Mouse (Mus musculus): ENCODE data around the gene Mas1. TPM values are rescaled to one million over a fixed set of nuclear protein-coding genes. Genes with fewer than 3 reads are reported as not detected.
"Not testable (repeated sequence)": the region's sequence is repeated elsewhere in the genome, so short reads cannot be mapped to it uniquely, and the experiment has no call there.

The Mas1 gene
- polyA plus RNA-seq, 1 experiment from 2014 or later = 0.81 TPM

DNA sequence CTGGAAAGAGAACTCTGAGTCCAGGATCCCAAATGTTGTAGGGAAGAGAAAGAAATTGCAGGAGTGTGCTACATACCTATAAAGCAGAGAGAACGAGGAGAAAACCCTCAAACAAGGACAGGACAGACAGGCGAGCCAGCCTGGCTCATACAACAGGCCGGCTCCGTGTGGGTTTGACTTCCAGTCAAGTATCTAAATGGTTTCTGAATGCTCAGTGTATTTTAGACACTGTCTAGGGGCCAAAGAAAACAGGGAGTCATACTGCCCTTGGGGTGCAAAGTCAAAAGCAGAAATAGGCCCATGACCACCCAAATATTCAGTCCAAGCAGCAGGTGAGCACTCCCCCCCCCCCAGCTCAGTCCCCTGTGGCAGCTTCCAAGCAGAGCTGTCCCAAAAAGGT is 37.9 kb upstream of the Mas1 start:
- Histone ChIP-seq H3K4me1 (ENCODE audit: control insufficient read depth, insufficient read depth, low read length) (no peaks in the 10 kb centered on the region), H3K27ac (replicated peaks; ENCODE audit: low read depth, low read length) (no peak overlapping the region), H3K27me3 (ENCODE audit: control insufficient read depth, insufficient read depth, low read length) (no peaks in the 10 kb centered on the region), H3K36me3 (ENCODE audit: control insufficient read depth, insufficient read depth, low read length) (peaks cover 9% of the 10 kb centered on the region; the same call in 1 of the 2 replicates), H3K4me3 (ENCODE audit: low read depth, low read length) (no peak overlapping the region), H3K4me2 (ENCODE audit: low read depth, severe bottlenecking) (no peak overlapping the region), H3K9ac (ENCODE audit: low read length) (no peak overlapping the region), H3K9me3 (ENCODE audit: control insufficient read depth, low read length) (no peaks in the 10 kb centered on the region)
- ATAC-seq (ENCODE audit: insufficient number of reproducible peaks, low FRiP score, low TSS enrichment, low read depth) = no peak
- 80% methylated on average over 4 of the region's 4 CpGs for WGBS
- no peak for DNase-seq (ENCODE audit: low spot score)

- no peak for DNase-seq (ENCODE audit: low spot score)
- no peaks in the 10 kb centered on the region for H3K9me3 ChIP-seq (ENCODE audit: control insufficient read depth, low read length)
- no peak overlapping the region for H3K4me3 ChIP-seq (ENCODE audit: low read depth, low read length)
- H3K27ac ChIP-seq (replicated peaks; ENCODE audit: low read depth, low read length) = no peak overlapping the region
- WGBS = 70% methylated on average over 1 of the region's 1 CpGs
- no peak overlapping the region for H3K4me2 ChIP-seq (ENCODE audit: low read depth, severe bottlenecking)
- peaks cover 6% of the 10 kb centered on the region; the same call in 1 of the 2 replicates for H3K36me3 ChIP-seq (ENCODE audit: control insufficient read depth, insufficient read depth, low read length)
- no peaks in the 10 kb centered on the region for H3K27me3 ChIP-seq (ENCODE audit: control insufficient read depth, insufficient read depth, low read length)
- no peaks in the 10 kb centered on the region for H3K4me1 ChIP-seq (ENCODE audit: control insufficient read depth, insufficient read depth, low read length)
- no peak for ATAC-seq (ENCODE audit: insufficient number of reproducible peaks, low FRiP score, low TSS enrichment, low read depth)
- H3K9ac ChIP-seq (ENCODE audit: low read length) = no peak overlapping the region
Measured at GRCm38 (mm10) chr17:12904349-12904748, 36.4 kb upstream of the Mas1 start.

DNA sequence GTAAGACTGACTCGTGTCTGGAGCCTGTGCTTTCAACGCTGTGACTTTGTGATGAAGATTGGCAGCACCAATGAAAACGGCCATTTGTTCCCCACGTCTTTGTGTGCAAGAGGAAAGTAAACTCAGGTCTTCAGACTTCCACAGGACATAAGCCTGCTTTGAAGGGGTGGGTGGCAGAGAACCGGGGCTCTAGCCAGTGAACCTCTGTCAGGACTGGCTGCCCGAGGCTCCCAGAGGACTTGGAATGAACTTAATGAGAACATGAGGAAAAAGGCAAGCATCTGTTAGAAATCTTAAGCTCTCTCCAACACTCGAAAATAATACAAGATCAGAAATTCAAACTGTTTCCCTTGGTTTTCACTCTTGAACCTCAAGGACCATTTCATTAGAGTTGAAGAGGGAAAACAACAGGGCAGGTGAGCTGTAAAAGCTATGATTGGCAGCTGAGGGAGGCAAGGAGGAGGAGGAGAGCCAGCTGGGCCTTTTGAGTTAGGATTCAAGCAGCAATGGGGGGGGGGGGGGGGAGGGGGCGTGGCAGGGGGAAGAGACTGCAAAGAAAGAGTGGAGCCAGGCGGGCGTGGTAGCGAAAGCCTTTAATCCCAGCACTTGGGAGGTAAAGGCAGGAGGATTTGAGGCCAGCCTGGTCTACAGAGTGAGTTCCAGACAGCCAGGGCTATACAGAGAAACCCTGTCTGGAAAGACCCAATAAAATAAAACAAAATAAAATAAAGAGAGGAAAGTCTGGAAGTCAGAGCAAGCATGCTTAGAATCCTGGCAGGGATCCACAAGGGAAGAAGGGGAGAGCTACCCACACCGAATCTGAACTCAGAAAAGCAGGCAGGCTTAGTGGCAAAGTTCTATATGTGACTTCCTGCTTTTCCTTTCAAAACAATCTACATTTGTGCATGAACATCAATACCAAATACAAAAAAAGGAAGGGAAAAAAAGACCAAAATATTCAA is 35.7 kb upstream of the Mas1 start:
- no peak for DNase-seq (ENCODE audit: low spot score)
- Histone ChIP-seq H3K9me3 (ENCODE audit: control insufficient read depth, low read length) (no peaks in the 10 kb centered on the region), H3K4me2 (ENCODE audit: low read depth, severe bottlenecking) (no peak overlapping the region), H3K27me3 (ENCODE audit: control insufficient read depth, insufficient read depth, low read length) (no peaks in the 10 kb centered on the region), H3K9ac (ENCODE audit: low read length) (no peak overlapping the region), H3K4me3 (ENCODE audit: low read depth, low read length) (no peak overlapping the region), H3K36me3 (ENCODE audit: control insufficient read depth, insufficient read depth, low read length) (peaks cover 6% of the 10 kb centered on the region; the same call in 1 of the 2 replicates), H3K4me1 (ENCODE audit: control insufficient read depth, insufficient read depth, low read length) (no peaks in the 10 kb centered on the region), H3K27ac (replicated peaks; ENCODE audit: low read depth, low read length) (no peak overlapping the region)
- WGBS = 49% methylated on average over 11 of the region's 12 CpGs
- ATAC-seq (ENCODE audit: insufficient number of reproducible peaks, low FRiP score, low TSS enrichment, low read depth) = peak; percentile 44; the same call in 1 of the 2 replicates

GRCm38 (mm10) chr17:12902291-12902690 is 34.3 kb upstream of the Mas1 start:
- Histone ChIP-seq H3K9me3 (ENCODE audit: control insufficient read depth, low read length) (no peaks in the 10 kb centered on the region), H3K4me3 (ENCODE audit: low read depth, low read length) (no peak overlapping the region), H3K4me2 (ENCODE audit: low read depth, severe bottlenecking) (no peak overlapping the region), H3K27me3 (ENCODE audit: control insufficient read depth, insufficient read depth, low read length) (no peaks in the 10 kb centered on the region), H3K36me3 (ENCODE audit: control insufficient read depth, insufficient read depth, low read length) (peaks cover 6% of the 10 kb centered on the region; the same call in 1 of the 2 replicates), H3K9ac (ENCODE audit: low read length) (no peak overlapping the region), H3K27ac (replicated peaks; ENCODE audit: low read depth, low read length) (no peak overlapping the region), H3K4me1 (ENCODE audit: control insufficient read depth, insufficient read depth, low read length) (no peaks in the 10 kb centered on the region)
- WGBS = 97% methylated on average over 6 of the region's 6 CpGs
- ATAC-seq (ENCODE audit: insufficient number of reproducible peaks, low FRiP score, low TSS enrichment, low read depth) = no peak
- DNase-seq (ENCODE audit: low spot score) = no peak

DNA sequence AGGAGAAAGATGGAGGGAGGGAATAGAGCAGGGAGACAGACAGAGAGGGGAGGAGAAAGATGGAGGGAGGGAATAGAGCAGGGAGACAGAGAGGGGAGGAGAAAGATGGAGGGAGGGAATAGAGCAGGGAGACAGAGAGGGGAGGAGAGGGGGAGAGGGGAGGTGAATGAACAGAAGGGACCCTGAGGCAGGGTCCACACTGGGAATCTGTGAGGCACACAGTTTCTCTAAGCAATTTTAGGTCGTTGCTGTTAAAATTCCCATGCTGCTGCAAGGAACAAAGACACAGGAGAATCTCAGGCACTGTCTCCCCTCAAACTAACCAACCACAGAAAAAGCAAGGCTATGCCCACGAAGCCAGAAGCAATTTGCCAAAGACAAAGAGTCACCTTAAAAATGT is 30.7 kb upstream of the Mas1 start:
- not testable (repeated sequence) for DNase-seq (ENCODE audit: low spot score); H3K4me2 ChIP-seq (ENCODE audit: low read depth, severe bottlenecking); H3K27ac ChIP-seq (replicated peaks; ENCODE audit: low read depth, low read length); H3K27me3 ChIP-seq (ENCODE audit: control insufficient read depth, insufficient read depth, low read length); ATAC-seq (ENCODE audit: insufficient number of reproducible peaks, low FRiP score, low TSS enrichment, low read depth); H3K4me3 ChIP-seq (ENCODE audit: low read depth, low read length); H3K9me3 ChIP-seq (ENCODE audit: control insufficient read depth, low read length); H3K9ac ChIP-seq (ENCODE audit: low read length); H3K36me3 ChIP-seq (ENCODE audit: control insufficient read depth, insufficient read depth, low read length); H3K4me1 ChIP-seq (ENCODE audit: control insufficient read depth, insufficient read depth, low read length)
- 48% methylated on average over 2 of the region's 2 CpGs for WGBS

DNA sequence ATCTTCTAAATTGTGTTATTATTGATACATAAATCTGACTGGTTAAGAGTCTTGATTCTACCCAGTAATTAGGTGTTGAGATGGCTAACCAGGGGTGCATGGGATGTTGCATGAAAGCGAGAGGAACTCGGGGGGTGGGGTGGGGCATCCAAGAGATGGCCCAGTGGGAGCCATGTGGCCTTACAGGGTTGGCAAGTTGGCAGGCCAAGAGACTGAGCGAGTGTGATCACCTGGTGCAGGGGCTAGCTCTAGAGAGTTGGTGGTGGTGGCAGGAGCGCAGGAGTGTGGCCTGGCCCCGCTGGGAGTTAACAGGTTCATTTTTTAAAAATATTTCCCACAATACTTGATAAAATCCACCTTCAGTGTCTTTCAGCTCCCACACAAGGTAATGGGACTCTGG is 29.7 kb upstream of the Mas1 start:
- Histone ChIP-seq H3K27me3 (ENCODE audit: control insufficient read depth, insufficient read depth, low read length) (no peaks in the 10 kb centered on the region), H3K27ac (replicated peaks; ENCODE audit: low read depth, low read length) (no peak overlapping the region), H3K4me1 (ENCODE audit: control insufficient read depth, insufficient read depth, low read length) (no peaks in the 10 kb centered on the region), H3K4me3 (ENCODE audit: low read depth, low read length) (no peak overlapping the region), H3K36me3 (ENCODE audit: control insufficient read depth, insufficient read depth, low read length) (peaks cover 4% of the 10 kb centered on the region; the same call in 1 of the 2 replicates), H3K9me3 (ENCODE audit: control insufficient read depth, low read length) (no peaks in the 10 kb centered on the region), H3K9ac (ENCODE audit: low read length) (no peak overlapping the region), H3K4me2 (ENCODE audit: low read depth, severe bottlenecking) (no peak overlapping the region)
- no peak for ATAC-seq (ENCODE audit: insufficient number of reproducible peaks, low FRiP score, low TSS enrichment, low read depth)
- DNase-seq (ENCODE audit: low spot score) = no peak
- WGBS = 89% methylated on average over 5 of the region's 5 CpGs

GRCm38 (mm10) chr17:12892033-12892432 is 24.1 kb upstream of the Mas1 start:
- Histone ChIP-seq H3K36me3 (ENCODE audit: control insufficient read depth, insufficient read depth, low read length) (no peaks in the 10 kb centered on the region), H3K9me3 (ENCODE audit: control insufficient read depth, low read length) (no peaks in the 10 kb centered on the region), H3K9ac (ENCODE audit: low read length) (no peak overlapping the region), H3K27me3 (ENCODE audit: control insufficient read depth, insufficient read depth, low read length) (no peaks in the 10 kb centered on the region), H3K4me3 (ENCODE audit: low read depth, low read length) (no peak overlapping the region), H3K4me1 (ENCODE audit: control insufficient read depth, insufficient read depth, low read length) (no peaks in the 10 kb centered on the region), H3K4me2 (ENCODE audit: low read depth, severe bottlenecking) (no peak overlapping the region), H3K27ac (replicated peaks; ENCODE audit: low read depth, low read length) (no peak overlapping the region)
- ATAC-seq (ENCODE audit: insufficient number of reproducible peaks, low FRiP score, low TSS enrichment, low read depth) = no peak
- DNase-seq (ENCODE audit: low spot score) = no peak
- WGBS = 89% methylated on average over 9 of the region's 9 CpGs

DNA sequence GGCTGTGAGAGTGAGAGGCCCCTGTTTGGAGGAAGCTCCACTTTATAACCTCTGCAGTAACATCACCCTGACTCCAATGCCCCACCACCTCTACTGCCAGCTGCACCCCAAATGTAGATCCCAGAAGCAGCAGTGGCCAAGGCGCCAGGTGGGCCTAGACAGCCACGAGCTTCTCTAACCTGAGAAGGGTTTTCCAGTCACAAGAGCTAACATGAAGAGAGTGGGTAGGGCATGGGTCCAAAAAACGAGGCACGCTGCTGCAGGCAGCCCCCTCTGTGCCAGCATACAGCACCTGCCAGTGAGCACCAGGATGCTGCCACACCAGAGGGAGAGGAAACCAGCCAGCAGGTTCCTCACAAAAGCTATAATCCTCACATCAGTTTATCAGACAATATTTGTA is 23.1 kb upstream of the Mas1 start:
- Histone ChIP-seq H3K9ac (ENCODE audit: low read length) (no peak overlapping the region), H3K4me2 (ENCODE audit: low read depth, severe bottlenecking) (no peak overlapping the region), H3K9me3 (ENCODE audit: control insufficient read depth, low read length) (no peaks in the 10 kb centered on the region), H3K4me3 (ENCODE audit: low read depth, low read length) (no peak overlapping the region), H3K36me3 (ENCODE audit: control insufficient read depth, insufficient read depth, low read length) (no peaks in the 10 kb centered on the region), H3K27me3 (ENCODE audit: control insufficient read depth, insufficient read depth, low read length) (no peaks in the 10 kb centered on the region), H3K27ac (replicated peaks; ENCODE audit: low read depth, low read length) (no peak overlapping the region), H3K4me1 (ENCODE audit: control insufficient read depth, insufficient read depth, low read length) (no peaks in the 10 kb centered on the region)
- DNase-seq (ENCODE audit: low spot score) (no peak), ATAC-seq (ENCODE audit: insufficient number of reproducible peaks, low FRiP score, low TSS enrichment, low read depth) (no peak)
- WGBS = 86% methylated on average over 4 of the region's 4 CpGs
